Mouse (Mus musculus): ENCODE results near the gene Slc22a15.
"Not testable (repeated sequence)": the region's sequence is repeated elsewhere in the genome, so short reads cannot be mapped to it uniquely, and the experiment has no call there.

The Slc22a15 gene

DNA sequence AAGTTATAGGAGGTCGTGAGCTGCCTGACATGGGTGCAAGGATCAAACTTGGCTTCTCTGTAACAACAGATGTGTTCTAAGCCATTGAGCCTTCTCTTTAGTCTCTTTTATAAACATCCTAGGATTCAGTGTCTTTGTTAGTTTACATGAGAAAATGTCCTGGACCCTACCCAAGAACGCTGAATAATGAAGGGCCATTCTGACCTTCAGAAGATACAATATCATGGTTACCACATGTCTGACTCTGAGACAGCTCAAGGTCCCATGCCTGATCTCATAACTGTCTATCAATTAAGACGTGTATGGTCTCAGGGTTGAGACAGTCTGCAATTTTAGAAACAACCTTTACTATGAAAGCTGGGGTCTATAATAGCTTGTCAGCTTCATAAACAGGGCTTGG, 62.4 kb downstream of the Slc22a15 start:
- DNase-seq (ENCODE audit: low read depth, low spot score) = no peak

DNA sequence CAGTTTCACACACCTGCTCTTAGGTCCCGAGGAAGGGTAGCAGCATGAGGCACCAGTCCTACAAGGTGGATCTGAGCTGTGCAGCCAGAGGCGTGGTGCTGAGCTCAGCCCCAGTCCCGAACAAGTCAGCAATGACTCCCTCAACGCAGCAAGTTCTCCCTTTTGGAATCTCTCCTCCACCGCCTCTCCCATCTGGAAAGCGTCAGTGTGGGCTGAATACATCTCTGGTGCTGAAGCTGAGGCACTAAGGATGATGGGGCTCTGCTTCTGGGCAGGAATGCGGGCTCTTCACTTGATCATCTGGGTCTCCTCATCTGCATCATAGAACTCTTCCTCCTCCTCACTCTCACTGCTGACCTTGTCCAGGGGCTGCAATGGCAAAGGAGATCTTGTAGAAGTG, 64.1 kb downstream of the Slc22a15 start:
- DNase-seq (ENCODE audit: low read depth, low spot score) = no peak

DNA sequence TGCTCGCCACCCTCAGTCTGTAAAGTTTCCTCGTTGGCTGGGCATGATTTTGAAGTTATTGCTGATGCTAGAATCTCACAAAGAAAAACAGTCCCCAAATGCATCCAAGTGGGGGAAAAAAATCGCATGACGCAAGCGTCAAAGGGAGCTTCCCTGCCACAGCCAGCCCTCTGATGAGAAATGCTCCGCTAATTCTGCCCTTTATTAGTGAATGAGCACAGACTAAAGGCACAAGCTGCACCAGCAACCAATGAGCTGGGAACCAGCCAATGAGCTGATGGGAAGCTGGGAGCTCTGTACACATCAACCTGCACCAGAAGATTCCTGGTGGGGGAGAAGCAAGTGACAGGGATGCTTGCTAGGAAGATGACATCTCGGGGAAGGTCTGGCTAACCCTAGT, 64.5 kb downstream of the Slc22a15 start:
- no peak for DNase-seq (ENCODE audit: low read depth, low spot score)

DNA sequence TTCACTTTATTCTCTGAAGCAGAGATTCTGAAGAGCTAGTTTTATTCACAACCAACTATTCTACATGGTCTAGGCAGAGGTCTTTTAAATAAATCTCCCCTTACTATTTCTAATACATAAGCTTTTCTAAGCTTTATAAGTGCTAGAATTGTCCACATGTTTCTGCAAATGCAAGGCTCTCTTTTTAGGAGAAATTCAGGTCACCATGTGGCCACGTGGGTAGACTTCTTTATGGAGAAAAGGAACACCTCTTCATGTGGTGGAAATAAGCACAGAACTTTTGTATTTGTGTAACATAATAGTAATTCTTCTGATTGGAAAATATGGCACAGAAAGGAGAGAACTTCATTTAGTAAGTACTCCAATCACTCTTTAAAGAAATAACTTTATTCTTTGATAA, 70.2 kb downstream of the Slc22a15 start:
- no peak for DNase-seq (ENCODE audit: low read depth, low spot score)

DNA sequence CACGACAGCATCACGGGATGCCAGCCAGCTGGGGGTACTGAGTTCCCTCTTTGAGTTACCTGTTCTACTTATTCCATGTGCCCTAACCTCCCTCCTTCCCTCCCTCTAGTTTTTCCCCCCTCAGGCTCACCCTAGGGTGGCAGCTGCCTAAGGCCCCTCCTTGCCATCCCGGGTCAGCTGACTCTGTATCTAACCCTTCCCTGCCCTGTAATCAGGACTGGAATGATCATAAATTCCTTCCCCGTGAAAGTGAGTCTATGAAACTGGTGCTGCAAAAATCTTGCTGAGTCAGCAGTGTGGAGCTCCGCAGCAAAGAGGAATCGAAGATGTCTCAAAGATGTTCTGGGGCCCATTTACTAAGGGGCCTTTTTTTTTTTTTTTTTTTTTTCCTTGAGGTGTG, 72.9 kb downstream of the Slc22a15 start:
- DNase-seq (ENCODE audit: low read depth, low spot score) = no peak

DNA sequence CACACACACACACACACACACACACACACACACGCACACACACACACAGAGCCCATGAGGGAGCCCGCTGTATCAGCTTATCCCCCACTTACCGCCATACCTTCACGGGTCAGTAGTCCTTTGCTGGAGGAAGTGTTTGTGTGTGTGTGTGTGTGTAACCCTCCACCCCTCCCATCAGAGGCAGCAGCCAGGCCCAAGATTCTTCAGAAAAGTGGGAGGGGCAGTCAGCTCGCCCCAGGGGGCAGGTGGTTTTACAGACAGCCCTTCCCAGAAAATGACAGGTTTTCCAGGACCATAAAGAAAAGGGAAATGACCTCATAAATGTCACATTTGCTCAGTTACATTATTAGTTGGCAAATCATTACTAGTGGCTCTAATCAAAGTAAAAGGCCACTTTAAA, 75.4 kb downstream of the Slc22a15 start, which contains the start of gene Mab21l3:
Gene Mab21l3, minus strand, starts transcription at position 144 of the 400 bp plus-strand sequence.
- no peak for DNase-seq (ENCODE audit: low read depth, low spot score)

DNA sequence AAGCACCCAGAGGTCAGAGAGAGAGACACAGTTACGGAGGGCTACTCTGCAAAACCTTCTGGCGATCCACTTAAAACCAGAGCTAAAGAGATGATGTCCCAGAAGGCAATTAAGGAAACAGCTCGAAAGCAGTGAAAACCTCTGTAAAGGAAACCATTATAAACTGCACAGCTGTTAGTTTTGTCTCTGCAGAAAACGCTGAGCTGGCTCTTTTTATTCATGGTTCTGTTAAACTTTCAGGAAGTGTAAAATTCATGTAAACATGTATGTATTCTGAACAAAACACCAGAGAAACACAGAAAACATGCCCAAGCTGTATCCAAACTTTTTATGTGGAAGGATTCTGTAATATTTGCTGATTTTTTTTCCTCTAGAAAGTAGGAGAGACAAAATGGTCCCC, 78.2 kb downstream of the Slc22a15 start:
- no peak for DNase-seq (ENCODE audit: low read depth, low spot score)

DNA sequence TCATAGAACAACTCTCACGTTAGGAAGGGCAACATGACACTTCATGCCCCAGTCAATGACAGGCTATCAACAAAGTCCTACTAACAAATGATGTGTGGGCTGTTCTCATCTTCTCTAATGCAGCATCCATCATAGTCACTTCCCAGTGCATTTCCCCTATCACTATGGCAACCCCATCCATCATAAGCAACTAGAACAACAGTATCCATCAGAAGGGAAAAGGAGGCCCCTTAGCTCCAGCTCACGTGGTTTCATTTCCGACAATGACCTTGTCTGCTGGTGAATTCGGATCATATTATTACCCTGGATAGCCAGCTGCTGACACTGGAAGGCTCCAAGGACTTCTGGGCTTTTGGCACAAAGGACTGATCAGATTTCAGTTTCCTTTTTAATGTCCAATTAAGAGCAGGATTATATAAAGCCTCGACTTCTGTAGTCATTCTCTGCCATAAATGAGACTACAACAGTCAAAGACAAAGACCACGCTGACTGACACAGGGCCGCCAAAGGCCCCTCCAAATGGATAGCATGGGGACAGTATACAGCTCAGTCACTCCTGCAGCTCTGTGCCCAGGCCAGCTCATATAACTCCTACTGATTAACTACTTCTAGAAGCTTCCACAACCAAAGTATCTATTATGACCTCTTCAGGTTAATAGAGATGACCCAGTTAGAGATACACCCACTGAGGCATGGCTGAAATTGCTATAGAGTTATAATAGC, 81.7 kb downstream of the Slc22a15 start:
- peak; percentile 37 for DNase-seq (ENCODE audit: low read depth, low spot score)

DNA sequence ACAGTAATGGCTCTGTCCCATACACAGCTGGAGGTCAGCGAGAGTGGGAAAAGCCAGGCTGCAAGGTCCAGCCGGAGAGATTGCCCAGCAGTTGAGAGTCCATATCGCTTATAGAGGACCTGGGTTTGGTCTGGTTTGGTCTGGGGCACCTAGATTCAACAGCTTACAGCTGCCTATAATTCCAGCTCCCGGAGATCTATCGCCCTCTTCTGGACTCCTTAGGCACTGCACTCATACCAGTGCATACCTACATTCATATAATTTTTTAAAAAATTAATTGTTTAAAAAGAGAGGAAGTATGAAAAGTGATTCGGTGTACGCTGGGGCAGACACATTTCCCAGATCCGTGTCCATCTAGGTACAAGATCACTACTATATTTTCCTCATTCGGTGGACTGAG, 84.9 kb downstream of the Slc22a15 start:
- no peak for DNase-seq (ENCODE audit: low read depth, low spot score)

DNA sequence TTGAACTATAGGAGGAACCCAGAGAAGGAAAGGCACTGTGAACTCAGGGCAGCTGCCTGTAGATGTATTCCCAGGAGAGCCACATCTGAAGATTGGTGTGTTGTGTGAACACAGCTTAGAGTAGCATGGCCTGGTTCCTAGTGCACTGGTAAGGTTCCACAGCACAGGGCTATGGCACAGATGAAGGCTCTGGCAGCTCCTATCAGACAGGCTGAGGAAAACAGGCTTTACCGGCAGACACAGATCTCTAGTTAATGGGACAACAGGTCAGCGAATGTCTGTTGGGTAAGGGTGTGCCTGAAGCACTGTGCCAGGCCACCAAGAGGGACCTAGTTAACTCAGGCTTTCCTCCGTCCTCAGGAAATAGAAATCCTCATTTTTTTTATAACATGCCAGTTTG, 87.3 kb downstream of the Slc22a15 start:
- no peak for DNase-seq (ENCODE audit: low read depth, low spot score)

DNA sequence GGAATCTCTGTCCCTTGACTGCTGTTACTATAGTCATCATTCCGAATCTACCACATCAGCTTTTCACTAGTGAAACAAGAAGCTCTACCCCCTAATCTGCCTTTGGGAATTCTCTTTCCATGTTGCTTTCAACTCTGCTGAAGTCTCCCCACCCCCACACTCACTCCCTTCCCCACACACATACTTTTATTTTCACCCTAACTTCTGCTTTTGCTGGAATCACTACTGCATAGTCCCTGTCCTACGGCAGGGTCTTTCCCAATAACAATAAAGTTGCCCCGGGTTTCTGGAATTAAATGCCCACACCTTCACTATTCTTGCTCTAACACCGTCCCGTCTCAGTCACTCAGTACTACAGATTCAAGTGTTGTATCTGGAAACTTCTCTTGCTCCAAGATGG, 87.7 kb downstream of the Slc22a15 start:
- DNase-seq (ENCODE audit: low read depth, low spot score) = no peak

DNA sequence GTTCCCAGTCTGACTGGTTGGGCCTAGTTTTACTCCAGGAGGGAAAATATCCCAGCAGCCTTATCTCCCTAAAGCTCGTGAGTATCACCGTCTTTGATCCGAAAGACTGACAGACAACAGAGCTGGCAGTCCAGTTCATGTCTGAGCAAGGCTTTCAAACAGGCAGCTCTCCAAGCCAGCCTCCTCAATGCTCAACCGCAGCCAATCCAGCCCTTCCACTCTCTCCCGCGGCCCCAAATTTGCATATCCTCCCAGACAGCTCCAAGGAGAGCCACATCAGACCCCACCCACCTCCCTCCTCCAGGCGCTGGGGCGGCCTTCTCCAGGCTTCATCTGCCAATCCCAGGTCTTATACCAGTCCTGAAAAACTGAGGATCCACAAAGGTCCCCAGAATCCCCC, 88.2 kb downstream of the Slc22a15 start:
- peak; percentile 82 for DNase-seq (ENCODE audit: low read depth, low spot score)

DNA sequence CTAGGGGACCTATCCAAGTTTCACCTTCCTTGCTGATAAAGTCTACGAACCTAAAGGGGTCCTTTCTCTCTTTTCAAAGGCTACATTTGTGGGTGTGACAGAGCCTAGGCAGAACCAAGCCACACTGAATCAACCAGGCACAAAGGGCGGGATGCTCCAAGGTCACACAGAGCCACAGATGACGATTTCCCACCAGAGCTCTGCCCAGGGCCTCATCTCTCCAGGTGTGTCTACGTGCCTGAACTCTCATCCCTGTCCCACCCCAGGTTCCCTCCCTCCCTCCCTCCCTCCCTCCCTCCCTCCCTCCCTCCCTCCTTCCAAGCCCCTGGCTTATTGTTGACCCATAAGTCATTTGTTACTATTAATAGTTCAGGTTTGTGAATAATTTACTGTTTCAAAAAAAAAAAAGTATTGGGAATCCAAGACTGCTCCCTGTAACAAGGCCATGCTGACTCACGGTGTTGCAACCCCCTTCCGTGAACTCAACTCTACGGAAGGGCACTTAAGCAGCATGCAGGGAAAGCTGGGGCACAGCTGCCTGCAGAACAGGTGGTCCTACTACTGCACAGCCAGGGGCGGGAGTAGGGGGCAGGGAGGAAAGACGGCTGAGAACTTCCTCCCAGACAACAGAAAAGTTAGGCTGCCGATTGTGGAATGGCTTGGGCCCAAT, 92.9 kb downstream of the Slc22a15 start:
- DNase-seq (ENCODE audit: low read depth, low spot score) = peak; percentile 17

DNA sequence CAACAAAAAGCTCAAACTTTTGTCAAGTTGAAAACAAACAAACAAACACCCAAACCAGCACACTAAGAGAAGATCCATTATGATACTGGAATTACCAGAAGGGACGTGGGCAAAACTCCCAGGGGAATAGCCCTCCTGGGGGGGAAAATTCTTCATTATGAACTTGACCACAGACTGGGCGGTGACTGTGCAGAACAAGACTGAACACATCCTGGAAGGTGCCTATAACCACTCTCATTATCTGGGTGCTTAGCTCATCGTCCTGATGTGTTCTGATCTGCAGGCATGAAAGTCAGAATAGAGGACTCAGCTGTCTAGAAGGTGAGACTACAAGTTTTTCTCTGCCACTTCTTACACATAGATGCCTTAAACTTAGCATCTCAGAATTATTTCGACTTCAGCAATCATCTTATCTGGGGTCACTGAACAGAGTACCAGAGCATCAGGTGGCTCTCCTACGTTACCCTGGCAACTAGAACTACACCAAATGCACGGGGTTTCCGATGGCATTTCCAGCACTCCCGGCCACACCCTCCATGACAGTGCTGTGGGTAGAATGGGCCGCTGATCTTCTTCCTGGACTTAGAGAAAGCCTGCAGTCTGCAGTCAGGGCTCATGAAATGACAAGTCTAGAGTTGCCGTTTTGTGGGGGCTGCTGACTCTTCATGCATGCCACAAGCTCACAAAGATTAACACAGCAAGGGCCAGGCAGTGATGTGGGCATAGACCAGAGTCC, 94.2 kb downstream of the Slc22a15 start:
- DNase-seq (ENCODE audit: low read depth, low spot score) = no peak

DNA sequence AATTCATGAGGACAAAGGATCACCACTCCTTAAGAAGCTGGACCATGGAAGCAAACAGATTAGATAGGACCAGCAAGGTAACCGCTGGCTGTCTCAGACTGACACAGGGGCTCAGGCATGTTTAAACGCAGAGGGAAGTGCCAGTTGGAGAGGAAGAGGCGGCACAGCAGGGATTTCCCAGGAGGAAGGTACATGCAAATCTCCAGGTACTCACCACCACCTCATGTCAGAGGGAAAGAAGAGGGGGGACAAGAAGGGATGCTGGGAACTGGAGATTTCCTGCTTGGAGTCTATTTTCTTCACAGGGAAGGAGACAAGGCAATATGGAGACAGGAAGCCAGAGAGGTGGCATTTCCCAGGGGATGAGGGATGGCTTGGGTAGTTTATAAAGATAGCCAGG, 95.7 kb downstream of the Slc22a15 start:
- DNase-seq (ENCODE audit: low read depth, low spot score) = no peak

DNA sequence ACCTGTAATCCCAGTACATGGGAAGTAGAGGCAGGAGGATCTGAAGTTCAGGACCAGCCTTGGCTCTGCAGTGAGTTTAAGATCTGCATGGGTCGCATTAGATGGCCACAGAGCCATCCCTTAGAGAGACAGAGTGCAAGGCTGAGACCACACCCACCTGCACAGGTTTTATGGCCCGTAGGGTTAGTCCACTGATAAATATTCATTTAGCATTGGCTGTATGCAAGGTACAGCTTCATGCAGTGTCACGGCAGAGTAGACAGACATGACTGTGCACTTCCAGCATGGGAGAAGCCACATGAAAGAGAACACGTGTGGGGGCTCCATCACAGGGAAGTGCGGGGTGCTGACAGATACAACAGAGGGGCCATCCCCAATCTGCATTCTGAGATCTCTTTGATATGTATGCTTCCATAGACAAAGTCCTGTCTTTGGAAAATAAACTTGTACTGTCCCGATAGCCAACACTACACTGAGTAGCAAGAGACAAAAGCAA, 97.0 kb downstream of the Slc22a15 start:
- no peak for DNase-seq (ENCODE audit: low read depth, low spot score)

DNA sequence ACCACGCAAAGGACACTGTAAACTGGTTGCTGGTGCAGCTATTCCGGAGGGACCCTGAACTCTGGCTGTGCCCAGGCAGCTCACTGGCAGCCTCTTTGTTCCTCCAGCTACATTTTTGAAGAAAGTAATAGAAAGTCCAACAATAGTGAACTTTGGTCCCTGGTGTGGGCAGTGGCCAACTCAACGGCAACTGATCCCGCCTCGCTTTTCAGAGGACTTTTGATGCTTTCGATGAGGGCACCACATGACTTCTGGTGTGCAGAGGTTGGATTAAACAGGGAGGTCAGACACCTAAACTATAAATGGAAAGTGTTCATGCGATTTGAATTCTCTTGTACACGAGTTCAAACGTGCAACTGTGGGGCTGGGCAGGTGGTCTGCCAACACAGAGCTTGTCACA, 99.9 kb downstream of the Slc22a15 start:
- DNase-seq (ENCODE audit: low read depth, low spot score) = no peak

DNA sequence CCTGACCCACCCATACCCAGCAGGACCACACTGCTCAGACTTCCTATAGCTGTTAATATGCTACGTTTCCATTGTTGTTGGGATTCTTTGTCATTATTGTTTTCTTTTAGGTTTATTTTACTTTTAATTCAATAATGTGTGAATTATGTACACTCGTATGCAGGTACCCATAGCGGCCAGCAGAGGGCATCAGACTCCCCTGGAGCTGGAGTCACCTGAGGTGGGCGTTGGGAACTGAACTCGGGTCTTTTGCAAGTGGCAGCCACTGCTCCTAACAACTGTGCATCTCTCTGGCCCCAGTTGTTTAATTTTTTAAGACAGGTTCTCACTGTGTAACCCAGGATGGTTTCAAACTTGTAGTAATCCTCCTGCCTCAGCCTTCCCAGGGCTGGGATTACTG, 102.2 kb downstream of the Slc22a15 start:
- no peak for DNase-seq (ENCODE audit: low read depth, low spot score)

DNA sequence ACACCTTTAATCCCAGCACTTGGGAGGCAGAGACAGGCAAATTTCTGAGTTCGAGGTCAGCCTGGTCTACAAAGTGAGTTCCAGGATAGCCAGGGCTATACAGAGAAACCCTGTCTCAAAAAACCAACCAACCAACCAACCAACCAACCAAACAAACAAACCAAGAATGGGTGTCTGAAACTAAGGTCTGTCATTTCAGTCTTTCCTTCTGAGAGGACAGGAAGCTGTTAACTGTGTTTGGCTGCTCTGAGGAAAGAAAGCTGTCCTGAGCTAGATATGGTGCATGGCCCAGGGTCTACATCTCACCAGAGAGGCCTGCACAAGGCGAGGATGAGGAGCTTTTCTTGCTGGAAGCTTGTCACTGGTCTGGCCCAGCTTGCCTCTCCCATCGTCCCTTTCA, 103.5 kb downstream of the Slc22a15 start:
- not testable (repeated sequence) for DNase-seq (ENCODE audit: low read depth, low spot score)

DNA sequence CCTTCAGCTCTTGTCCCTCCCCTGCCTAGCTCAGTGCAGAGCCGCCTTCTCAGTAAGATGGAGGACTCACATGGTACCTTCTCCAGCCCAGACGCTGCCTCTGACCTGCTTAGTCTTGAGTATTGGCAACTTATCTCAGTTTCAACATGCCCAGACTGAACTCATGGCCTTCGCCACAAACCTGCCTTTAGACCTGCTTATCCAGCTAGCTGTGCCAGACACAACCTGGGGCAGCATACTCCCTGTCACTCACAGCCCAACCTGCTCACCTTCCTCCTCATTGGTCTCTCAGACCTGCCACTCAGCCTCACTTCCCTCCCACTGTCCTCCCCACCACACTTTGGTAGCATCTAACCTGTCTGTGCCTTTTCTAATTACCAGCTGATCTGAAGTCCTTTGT, 108.2 kb downstream of the Slc22a15 start:
- no peak for DNase-seq (ENCODE audit: low read depth, low spot score)

DNA sequence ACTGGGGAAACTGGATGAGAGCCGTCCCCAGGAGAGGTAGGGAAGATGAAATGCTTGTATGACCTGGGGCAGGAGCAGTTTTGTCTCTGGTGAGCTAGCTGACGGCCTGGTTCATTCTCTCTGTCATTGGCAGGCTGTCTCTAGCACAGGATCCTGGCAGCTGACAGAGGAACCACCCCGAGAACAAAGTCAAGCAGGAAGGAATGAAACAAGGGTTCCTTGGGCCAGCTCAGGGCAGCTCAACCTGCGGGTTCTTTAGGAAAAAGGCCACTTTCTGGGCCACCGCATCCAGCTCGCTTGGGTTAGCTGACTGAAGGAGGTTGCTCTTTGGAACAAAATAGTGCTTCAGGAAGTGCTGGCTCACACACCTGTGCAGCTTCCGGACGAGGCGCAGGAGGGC, 109.5 kb downstream of the Slc22a15 start:
- DNase-seq (ENCODE audit: low read depth, low spot score) = no peak

DNA sequence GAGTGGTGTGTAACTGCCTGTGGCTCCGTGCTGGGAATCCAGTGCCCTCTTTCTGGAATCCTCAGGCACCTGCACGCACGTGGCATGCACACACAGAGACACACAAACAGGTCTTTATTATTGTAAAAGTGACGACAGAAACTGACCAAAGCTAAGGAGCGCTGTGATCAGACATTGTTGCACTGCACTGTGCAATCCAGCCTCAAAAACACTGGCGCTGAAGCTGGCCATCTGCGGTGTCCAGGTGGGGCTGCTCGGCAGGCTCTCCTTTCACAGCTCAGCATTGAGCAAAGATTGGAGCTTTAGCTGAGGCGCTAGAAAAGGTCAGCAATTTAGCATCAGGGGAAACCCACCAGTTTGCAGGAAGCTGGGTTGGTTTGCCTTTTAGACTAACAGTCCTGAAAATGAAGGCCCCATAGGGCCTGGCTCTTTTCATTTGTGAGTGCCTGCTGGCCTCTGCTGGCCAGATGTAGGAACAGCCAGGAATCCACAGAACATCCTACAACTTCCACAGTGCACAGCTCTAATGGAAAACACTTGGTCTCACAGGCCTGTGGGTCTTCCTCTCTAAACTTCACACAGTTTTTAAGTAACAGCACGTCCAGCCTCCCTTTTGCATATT, 111.8 kb downstream of the Slc22a15 start:
- DNase-seq (ENCODE audit: low read depth, low spot score) = peak; percentile 80
